Mouse (Mus musculus) heart, postnatal 0 days (tissue): ENCODE measurements at regions not wholly inside any gene's neighbourhood (a gene's known extent, or its start where the extent isn't known, plus 50 kb on each side); places are given as distances from the start of the nearest gene placed in this dataset.

Experiments used
- ATAC-seq: fragments of 200-750 bp; cut with Nextera tagmentation; 2 replicates; pipeline ENCODE4 v1.8.0; 2017; ENCODE audit warnings: low read depth, moderate number of reproducible peaks, moderate library complexity; ENCODE audit not compliant: insufficient read depth
- DNase-seq: peaks from one replicate; pipeline ENCODE4 v3.0.0-alpha.2; 2016; ENCODE audit warnings: low spot score
- H3K27ac ChIP-seq: fragments of 300-500 bp; sonication (generic); 2 replicates; pipeline ENCODE4 v1.5.1; 2014; ENCODE audit warnings: low read depth, mild to moderate bottlenecking
- H3K27me3 ChIP-seq: fragments of 300-500 bp; sonication (generic); 2 replicates; pipeline ENCODE4 v1.6.1; 2014; ENCODE audit warnings: low read length, mixed read lengths; ENCODE audit not compliant: control insufficient read depth, insufficient read depth
- H3K36me3 ChIP-seq: fragments of 300-500 bp; sonication (generic); replicated peaks from 2 replicates; pipeline ENCODE4 v1.6.1; 2014; ENCODE audit warnings: low read length, mixed read lengths; ENCODE audit not compliant: control insufficient read depth, insufficient read depth
- H3K4me1 ChIP-seq: fragments of 300-500 bp; sonication (generic); 2 replicates; pipeline ENCODE4 v1.6.1; 2014; ENCODE audit warnings: antibody characterized with exemption; ENCODE audit not compliant: control insufficient read depth, insufficient read depth
- H3K4me2 ChIP-seq: fragments of 300-500 bp; sonication (generic); 2 replicates; pipeline ENCODE4 v1.6.1; 2014; ENCODE audit warnings: low read depth, mild to moderate bottlenecking, low read length, moderate library complexity
- H3K4me3 ChIP-seq: fragments of 300-500 bp; sonication (generic); 2 replicates; pipeline ENCODE4 v1.5.1; 2014; ENCODE audit warnings: low read depth, low read length
- H3K9ac ChIP-seq: fragments of 300-500 bp; sonication (generic); replicated peaks from 2 replicates; pipeline ENCODE4 v1.6.1; 2014; ENCODE audit warnings: low read depth, low read length, mixed read lengths
- H3K9me3 ChIP-seq: fragments of 300-500 bp; sonication (generic); replicated peaks from 2 replicates; pipeline ENCODE4 v1.6.1; 2016; ENCODE audit warnings: low read length; ENCODE audit not compliant: control insufficient read depth
- CTCF ChIP-seq: IDR thresholded peaks from 2 replicates; pipeline ENCODE4 v1.5.1; 2016; ENCODE audit warnings: antibody characterized with exemption, control low read depth, low read depth
- EP300 ChIP-seq: IDR thresholded peaks from 2 replicates; pipeline ENCODE4 v1.6.1; 2016; ENCODE audit warnings: antibody characterized with exemption, low read depth
- WGBS: fragments of 180-500 bp; shearing (Covaris S2); extraction: QIAGEN DNeasy Blood & Tissue Kit; methylation state at CpG from one replicate; pipeline ENCODE4 v1.1.7; 2014; 5-methylcytosine and 5-hydroxymethylcytosine counted together

GRCm38 (mm10) chr7:70281381-70281750, 85.2 kb downstream of the Nr2f2 start:
- no peaks in the 10 kb centered on the region for H3K9me3 ChIP-seq
- H3K27me3 ChIP-seq, result peaks cover 95% of the 10 kb centered on the region
- TF ChIP-seq EP300 (no peak), CTCF (no peak)
- 6% methylated on average over 22 of the region's 22 CpGs for WGBS
- H3K9ac ChIP-seq, result no peak overlapping the region
- peak overlapping the region; percentile 49 for H3K4me2 ChIP-seq
- DNase-seq (no peak), ATAC-seq (0 out of 2 replicates have a peak, but pooled peaks have one; percentile 20)
- H3K36me3 ChIP-seq, result no peaks in the 10 kb centered on the region
- H3K27ac ChIP-seq, result no peak overlapping the region
- peak overlapping the region; percentile 32 for H3K4me3 ChIP-seq
- H3K4me1 ChIP-seq, result 0 out of 2 replicates have a peak, but pooled peaks cover 7% of the 10 kb centered on the region

- H3K4me1 ChIP-seq, result 0 out of 2 replicates have a peak, but pooled peaks cover 7% of the 10 kb centered on the region
- TF ChIP-seq EP300, result no peak
- TF ChIP-seq CTCF, result no peak
- ATAC-seq (peak; percentile 17; the same call in 1 of the 2 replicates), DNase-seq (no peak)
- H3K36me3 ChIP-seq, result no peaks in the 10 kb centered on the region
- H3K9ac ChIP-seq, result no peak overlapping the region
- H3K27ac ChIP-seq, result no peak overlapping the region
- H3K4me2 ChIP-seq, result peak overlapping the region; percentile 49
- WGBS, result 1% methylated on average over 42 of the region's 42 CpGs
- no peaks in the 10 kb centered on the region for H3K9me3 ChIP-seq
- peaks cover 89% of the 10 kb centered on the region for H3K27me3 ChIP-seq
- H3K4me3 ChIP-seq, result peak overlapping the region; percentile 32
These were observed 85.7 kb downstream of the Nr2f2 start for GRCm38 (mm10) chr7:70280643-70281380.

GRCm38 (mm10) chr7:70279927-70280642, 86.5 kb downstream of the Nr2f2 start:
- Histone ChIP-seq H3K27me3 (peaks cover 82% of the 10 kb centered on the region), H3K27ac (no peak overlapping the region), H3K4me3 (peak overlapping the region; percentile 32), H3K9me3 (no peaks in the 10 kb centered on the region), H3K4me1 (0 out of 2 replicates have a peak, but pooled peaks cover 7% of the 10 kb centered on the region), H3K9ac (no peak overlapping the region), H3K36me3 (no peaks in the 10 kb centered on the region), H3K4me2 (peak overlapping the region; percentile 49)
- WGBS, result under 1% methylated on average over 31 of the region's 31 CpGs
- DNase-seq, result no peak
- no peak for TF ChIP-seq CTCF
- no peak for TF ChIP-seq EP300
- ATAC-seq, result no peak

- Histone ChIP-seq H3K4me3 (no peak overlapping the region), H3K27ac (no peak overlapping the region), H3K9me3 (no peaks in the 10 kb centered on the region), H3K9ac (no peak overlapping the region), H3K36me3 (no peaks in the 10 kb centered on the region), H3K4me2 (no peak overlapping the region), H3K27me3 (peaks cover 72% of the 10 kb centered on the region), H3K4me1 (0 out of 2 replicates have a peak, but pooled peaks cover 7% of the 10 kb centered on the region)
- TF ChIP-seq CTCF, result no peak
- no peak for TF ChIP-seq EP300
- DNase-seq (no peak), ATAC-seq (no peak)
- WGBS, result 16% methylated on average over 3 of the region's 3 CpGs
These were observed 87.4 kb downstream of the Nr2f2 start for GRCm38 (mm10) chr7:70279101-70279500.

- no peak overlapping the region for H3K27ac ChIP-seq
- no peak for ATAC-seq
- no peak for TF ChIP-seq EP300
These were observed 90.5 kb downstream of the Nr2f2 start for GRCm38 (mm10) chr7:70276078-70276477.

More at GRCm38 (mm10) chr7:70276078-70276477, 90.5 kb downstream of the Nr2f2 start:
- Histone ChIP-seq H3K36me3 (no peaks in the 10 kb centered on the region), H3K4me3 (no peak overlapping the region), H3K27me3 (peaks cover 43% of the 10 kb centered on the region), H3K4me1 (0 out of 2 replicates have a peak, but pooled peaks cover 7% of the 10 kb centered on the region), H3K4me2 (no peak overlapping the region), H3K9me3 (no peaks in the 10 kb centered on the region), H3K9ac (no peak overlapping the region)
- no peak for DNase-seq
- 48% methylated on average over 2 of the region's 2 CpGs for WGBS
